Mouse (Mus musculus) olfactory bulb, adult 2 months (tissue): ENCODE measurements around the gene Pm20d1.

Source experiments
- CTCF ChIP-seq: fragments of 200-500 bp; IDR thresholded peaks from 2 replicates; pipeline ENCODE4 v1.5.1; 2012; ENCODE audit warnings: low read depth, mild to moderate bottlenecking, low read length, moderate library complexity; ENCODE audit not compliant: insufficient read depth
- POLR2A ChIP-seq: fragments of 200-500 bp; IDR thresholded peaks from 2 replicates; pipeline ENCODE4 v1.6.1; 2012; ENCODE audit warnings: mild to moderate bottlenecking, low read depth, low read length, moderate library complexity; ENCODE audit not compliant: insufficient read depth

GRCm38 (mm10) chr1:131749706-131750545 lies 47.3 kb upstream of the Pm20d1 start:
- TF ChIP-seq POLR2A (no peak), CTCF (no peak)
